Mouse (Mus musculus): ENCODE measurements around the gene Cd300lg. TPM values are rescaled to one million over a fixed set of nuclear protein-coding genes. Genes with fewer than 3 reads are reported as not detected.

The Cd300lg gene
- polyA plus RNA-seq, 1 experiment, result not detected

DNA sequence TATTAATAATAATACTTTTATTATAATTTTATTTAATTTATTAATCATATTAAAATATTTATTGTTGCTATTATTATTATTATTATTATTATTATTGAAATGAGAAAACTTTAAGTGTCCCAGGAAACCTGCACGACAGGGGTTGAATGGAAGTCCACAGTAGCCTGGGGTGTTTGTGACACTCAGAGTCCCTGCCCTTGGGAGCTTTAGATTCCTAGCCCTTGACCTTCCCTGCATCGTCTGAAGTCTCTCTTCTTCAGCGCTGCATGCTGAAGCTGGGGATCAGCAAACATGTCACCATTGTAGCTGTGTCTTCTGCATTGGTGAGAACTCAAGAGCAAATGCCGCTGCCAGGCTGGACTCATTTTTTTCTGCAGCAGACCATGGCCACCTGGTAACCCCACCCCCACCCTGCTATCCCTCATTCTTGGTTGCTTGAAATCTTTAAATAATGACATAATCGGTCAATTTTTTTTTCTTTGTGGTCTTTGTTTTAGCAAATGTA lies 5.8 kb upstream of the Cd300lg start:
- H3ac ChIP-seq (ENCODE audit: control insufficient read depth, insufficient read length), result no peak overlapping the region
- H3K36me3 ChIP-seq (ENCODE audit: control insufficient read depth, insufficient read depth), result no peaks in the 10 kb centered on the region
- TF ChIP-seq TCF3 (IDR thresholded peaks at IDR 0.05; ENCODE audit: insufficient read length, low read depth), result no peak
- TF ChIP-seq USF1 (IDR thresholded peaks at IDR 0.05; ENCODE audit: low read depth), result no peak
- no peak for TF ChIP-seq MYOG (IDR thresholded peaks at IDR 0.05; ENCODE audit: control insufficient read depth in 1 of 3, insufficient read depth in 1 of 3, insufficient read length in 2 of 3, low read depth in 2 of 3)
- no peak for TF ChIP-seq SRF (IDR thresholded peaks at IDR 0.05; ENCODE audit: control insufficient read depth, insufficient read length, low read depth)
- no peak for TF ChIP-seq TCF12 (IDR thresholded peaks at IDR 0.05; ENCODE audit: insufficient read depth, poor library complexity, severe bottlenecking)
- TF ChIP-seq REST (IDR thresholded peaks at IDR 0.05; ENCODE audit: insufficient read depth, insufficient read length), result no peak
- TF ChIP-seq POLR2AphosphoS2 (IDR thresholded peaks at IDR 0.05; ENCODE audit: insufficient read length, low read depth), result no peak
- TF ChIP-seq MAX (IDR thresholded peaks at IDR 0.05; ENCODE audit: low read depth), result no peak
- TF ChIP-seq MYOD1 (IDR thresholded peaks at IDR 0.05; ENCODE audit: control insufficient read depth in 1 of 3, insufficient read length in 2 of 3, low read depth in 2 of 3), result no peak
- TF ChIP-seq E2F4 (IDR thresholded peaks at IDR 0.05; ENCODE audit: insufficient read depth), result no peak
- no peak for TF ChIP-seq POLR2A (IDR thresholded peaks at IDR 0.05; ENCODE audit: insufficient read length, low read depth)
- no peak for TF ChIP-seq CEBPB (IDR thresholded peaks at IDR 0.05; ENCODE audit: insufficient read depth, poor library complexity, severe bottlenecking)
- H3K79me2 ChIP-seq (ENCODE audit: control insufficient read depth, insufficient read depth), result no peaks in the 10 kb centered on the region
- no peak overlapping the region for H3K4me2 ChIP-seq (ENCODE audit: low read depth)
- H3K4me3 ChIP-seq, result no peak overlapping the region
- peaks cover 50% of the 10 kb centered on the region for H3K27me3 ChIP-seq (ENCODE audit: control insufficient read depth, insufficient read depth, insufficient read length)

DNA sequence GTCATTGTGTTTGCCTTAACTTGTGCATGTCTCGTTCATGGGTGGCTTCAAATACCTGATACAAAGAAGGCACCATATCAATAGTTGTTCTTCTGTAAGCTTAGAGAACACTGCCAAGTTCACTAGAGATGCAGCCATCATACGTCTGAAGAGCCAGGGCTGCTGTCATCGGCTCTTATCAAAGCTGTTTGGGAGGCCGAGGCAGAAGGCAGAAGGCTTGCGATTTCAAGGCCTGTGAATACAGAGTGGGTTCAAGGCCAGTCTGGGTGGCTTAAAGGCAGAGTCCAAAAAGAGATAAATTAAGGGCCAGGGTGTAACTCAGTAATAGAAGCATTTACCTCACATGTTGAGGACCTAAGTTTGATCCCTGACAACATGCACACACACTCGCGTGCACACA lies 5.0 kb upstream of the Cd300lg start:
- no peaks in the 10 kb centered on the region for H3K79me2 ChIP-seq (ENCODE audit: control insufficient read depth, insufficient read depth)
- H3ac ChIP-seq (ENCODE audit: control insufficient read depth, insufficient read length), result no peak overlapping the region

DNA sequence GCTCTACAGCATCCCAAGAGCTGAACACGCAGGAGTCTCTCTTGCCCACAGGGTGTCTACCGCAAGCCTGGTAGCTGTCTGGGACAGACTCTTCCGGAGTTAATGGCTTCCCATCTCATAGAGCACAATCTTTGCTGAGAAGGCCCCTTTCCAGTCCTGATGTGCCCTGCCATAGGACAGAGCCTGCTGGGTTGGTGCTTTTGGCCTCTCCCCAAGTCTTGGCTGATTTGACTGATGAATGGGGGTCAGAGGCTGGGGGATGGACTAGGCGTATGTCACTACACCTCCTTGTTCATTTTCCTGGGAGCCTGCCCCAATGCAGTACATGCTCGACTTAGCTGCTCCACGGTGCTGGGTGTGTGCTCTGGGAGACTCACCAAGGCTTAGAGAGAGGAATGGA lies 3.5 kb upstream of the Cd300lg start:
- Histone ChIP-seq H3ac (ENCODE audit: control insufficient read depth, insufficient read length) (no peak overlapping the region), H3K36me3 (ENCODE audit: control insufficient read depth, insufficient read depth) (no peaks in the 10 kb centered on the region), H3K4me3 (no peak overlapping the region), H3K79me2 (ENCODE audit: control insufficient read depth, insufficient read depth) (no peaks in the 10 kb centered on the region), H3K27me3 (ENCODE audit: control insufficient read depth, insufficient read depth, insufficient read length) (peaks cover 45% of the 10 kb centered on the region), H3K4me2 (ENCODE audit: low read depth) (no peak overlapping the region)
- TF ChIP-seq REST (IDR thresholded peaks at IDR 0.05; ENCODE audit: insufficient read depth, insufficient read length) (no peak), POLR2AphosphoS2 (IDR thresholded peaks at IDR 0.05; ENCODE audit: insufficient read length, low read depth) (no peak), MAX (IDR thresholded peaks at IDR 0.05; ENCODE audit: low read depth) (no peak), SRF (IDR thresholded peaks at IDR 0.05; ENCODE audit: control insufficient read depth, insufficient read length, low read depth) (no peak), CEBPB (IDR thresholded peaks at IDR 0.05; ENCODE audit: insufficient read depth, poor library complexity, severe bottlenecking) (no peak), MYOG (IDR thresholded peaks at IDR 0.05; ENCODE audit: control insufficient read depth in 1 of 3, insufficient read depth in 1 of 3, insufficient read length in 2 of 3, low read depth in 2 of 3) (no peak), MYOD1 (IDR thresholded peaks at IDR 0.05; ENCODE audit: control insufficient read depth in 1 of 3, insufficient read length in 2 of 3, low read depth in 2 of 3) (no peak), USF1 (IDR thresholded peaks at IDR 0.05; ENCODE audit: low read depth) (no peak), TCF12 (IDR thresholded peaks at IDR 0.05; ENCODE audit: insufficient read depth, poor library complexity, severe bottlenecking) (no peak)

More for the DNA sequence above, 5.0 kb upstream of the Cd300lg start:
- TF ChIP-seq E2F4 (IDR thresholded peaks at IDR 0.05; ENCODE audit: insufficient read depth), result no peak
- TF ChIP-seq TCF12 (IDR thresholded peaks at IDR 0.05; ENCODE audit: insufficient read depth, poor library complexity, severe bottlenecking), result no peak
- no peak for TF ChIP-seq USF1 (IDR thresholded peaks at IDR 0.05; ENCODE audit: low read depth)
- TF ChIP-seq TCF3 (IDR thresholded peaks at IDR 0.05; ENCODE audit: insufficient read length, low read depth), result no peak
- no peak for TF ChIP-seq MYOD1 (IDR thresholded peaks at IDR 0.05; ENCODE audit: control insufficient read depth in 1 of 3, insufficient read length in 2 of 3, low read depth in 2 of 3)
- TF ChIP-seq MAX (IDR thresholded peaks at IDR 0.05; ENCODE audit: low read depth), result no peak
- Histone ChIP-seq H3K36me3 (ENCODE audit: control insufficient read depth, insufficient read depth) (no peaks in the 10 kb centered on the region), H3K4me3 (no peak overlapping the region), H3K4me2 (ENCODE audit: low read depth) (no peak overlapping the region), H3K27me3 (ENCODE audit: control insufficient read depth, insufficient read depth, insufficient read length) (peaks cover 42% of the 10 kb centered on the region)

DNA sequence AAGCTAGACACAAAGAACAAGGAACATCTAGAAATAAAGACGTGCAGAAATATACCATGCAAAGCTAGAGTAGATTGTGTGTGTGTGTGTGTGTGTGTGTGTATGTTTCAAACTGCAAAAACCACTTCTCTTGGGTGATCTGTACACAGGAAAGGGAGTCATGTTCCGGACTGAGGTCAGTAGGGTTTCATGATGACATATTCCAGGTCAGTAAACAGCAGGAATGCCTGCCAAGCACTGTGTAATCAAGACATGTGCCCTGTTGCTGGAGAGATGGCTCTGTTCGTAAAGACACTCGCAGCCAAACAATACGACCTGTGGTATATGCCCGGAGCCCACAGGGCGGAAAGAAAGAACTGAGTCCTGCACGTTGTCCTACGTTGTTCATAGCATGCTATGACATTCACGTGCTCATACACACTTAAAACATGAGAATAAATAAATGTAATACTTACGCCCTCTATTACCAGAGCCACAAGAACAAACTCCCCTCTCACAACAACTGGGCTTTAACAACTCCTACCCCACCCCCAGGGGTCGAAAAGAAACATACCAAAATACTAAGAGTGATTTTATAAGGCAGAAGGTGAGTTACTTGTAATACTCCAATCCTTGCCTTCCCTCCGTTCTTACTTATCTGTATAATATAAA lies 1.7 kb upstream of the Cd300lg start:
- H3K36me3 ChIP-seq (ENCODE audit: control insufficient read depth, insufficient read depth), result no peaks in the 10 kb centered on the region
- H3K4me2 ChIP-seq (ENCODE audit: low read depth), result no peak overlapping the region
- TF ChIP-seq SRF (IDR thresholded peaks at IDR 0.05; ENCODE audit: control insufficient read depth, insufficient read length, low read depth) (no peak), MYOD1 (IDR thresholded peaks at IDR 0.05; ENCODE audit: control insufficient read depth in 1 of 3, insufficient read length in 2 of 3, low read depth in 2 of 3) (no peak), POLR2A (IDR thresholded peaks at IDR 0.05; ENCODE audit: insufficient read length, low read depth) (no peak), USF1 (IDR thresholded peaks at IDR 0.05; ENCODE audit: low read depth) (no peak), TCF3 (IDR thresholded peaks at IDR 0.05; ENCODE audit: insufficient read length, low read depth) (no peak), REST (IDR thresholded peaks at IDR 0.05; ENCODE audit: insufficient read depth, insufficient read length) (no peak), TCF12 (IDR thresholded peaks at IDR 0.05; ENCODE audit: insufficient read depth, poor library complexity, severe bottlenecking) (no peak), CEBPB (IDR thresholded peaks at IDR 0.05; ENCODE audit: insufficient read depth, poor library complexity, severe bottlenecking) (no peak), POLR2AphosphoS2 (IDR thresholded peaks at IDR 0.05; ENCODE audit: insufficient read length, low read depth) (no peak), E2F4 (IDR thresholded peaks at IDR 0.05; ENCODE audit: insufficient read depth) (no peak), MYOG (IDR thresholded peaks at IDR 0.05; ENCODE audit: control insufficient read depth in 1 of 3, insufficient read depth in 1 of 3, insufficient read length in 2 of 3, low read depth in 2 of 3) (no peak), MAX (IDR thresholded peaks at IDR 0.05; ENCODE audit: low read depth) (no peak)
- no peaks in the 10 kb centered on the region for H3K79me2 ChIP-seq (ENCODE audit: control insufficient read depth, insufficient read depth)
- H3K4me3 ChIP-seq, result no peak overlapping the region
- H3K27me3 ChIP-seq (ENCODE audit: control insufficient read depth, insufficient read depth, insufficient read length), result peaks cover 51% of the 10 kb centered on the region
- H3ac ChIP-seq (ENCODE audit: control insufficient read depth, insufficient read length), result no peak overlapping the region

All from myocyte (in vitro differentiated cells).